9 mouse cellular contexts compared by ENCODE assay signal in the genomic region with DNA sequence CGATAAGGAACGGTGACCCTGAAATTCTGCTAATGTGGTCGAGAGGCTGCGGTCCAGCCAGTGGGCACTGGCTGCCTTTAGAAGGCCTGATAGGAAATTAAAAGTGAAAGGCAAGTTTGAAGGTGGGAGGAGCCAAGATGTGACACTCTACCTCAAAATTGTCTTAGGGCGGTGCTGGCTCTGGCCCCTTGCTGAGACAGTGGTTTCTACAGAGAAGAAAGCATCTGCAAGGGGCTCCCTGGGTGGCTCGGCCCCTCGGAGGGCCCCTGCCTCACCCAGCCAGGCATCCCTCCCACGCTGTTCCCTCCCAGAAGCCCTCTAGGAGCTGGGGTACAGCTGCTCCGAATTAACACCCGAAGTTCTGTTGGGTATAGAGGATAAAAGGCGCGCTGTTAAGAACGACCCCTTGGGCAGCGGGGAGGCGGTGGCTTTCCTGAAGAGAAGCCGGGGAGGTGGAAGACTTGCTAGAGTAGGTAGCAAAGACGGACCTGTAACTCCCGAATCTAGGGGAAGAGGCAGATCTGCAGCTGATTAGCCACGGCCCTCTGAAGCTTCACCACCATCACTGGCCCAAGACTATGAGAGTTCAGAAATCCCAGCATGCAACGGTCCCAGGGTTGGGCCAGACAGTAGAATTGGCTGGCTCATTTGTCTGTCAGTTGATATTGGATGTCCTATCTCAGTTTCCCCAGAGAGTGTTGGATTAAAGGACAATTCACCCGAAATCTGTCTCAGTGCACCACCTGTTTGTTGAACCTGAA.
A peak's percentile ranks its signal among the peaks of the same experiment; 100 is the strongest.
DNase-seq lines count a peak whose midpoint lies in the region; ATAC-seq and TF ChIP-seq lines count a peak whose summit lies in the region.
"Had no signal": no experiment of that assay in that cellular context is flagged by ENCODE, and none has a peak within 500 bp of the region (broad histone marks: within the 10 kb centered on the region; RNA-seq: fewer than 3 reads in every experiment).

No protein-coding gene starts in this region.

- H3K36me3 ChIP-seq in erythroblast, embryonic 14.5 days (ENCODE audit: control insufficient read depth) = no peaks in the 10 kb centered on the region
- no peaks in the 10 kb centered on the region for H3K36me3 ChIP-seq in thymus, adult 2 months (ENCODE audit: control insufficient read depth, insufficient read depth, low read length)

- H3K27ac ChIP-seq in thymus, adult 2 months (ENCODE audit: control insufficient read depth, insufficient read depth, low read length) = no peak overlapping the region

- H3K4me1 ChIP-seq in erythroblast, embryonic 14.5 days (ENCODE audit: control insufficient read depth) = no peaks in the 10 kb centered on the region
- H3K4me1 ChIP-seq in thymus, adult 2 months (replicated peaks; ENCODE audit: control insufficient read depth, insufficient read depth, low read length) = 0 out of 2 replicates have a peak, but pooled peaks cover 3% of the 10 kb centered on the region
- H3K4me1 ChIP-seq in lung, adult 2 months (ENCODE audit: control insufficient read depth, insufficient read depth, low read length) = no peaks in the 10 kb centered on the region

- WGBS in thymus, adult 2 months = 59% methylated on average over 21 of the region's 21 CpGs
- WGBS in lung, adult 2 months = 43% methylated on average over 21 of the region's 21 CpGs

- H3K27me3 ChIP-seq in erythroblast, embryonic 14.5 days (ENCODE audit: control insufficient read depth) = no peaks in the 10 kb centered on the region
- no peaks in the 10 kb centered on the region for H3K27me3 ChIP-seq in thymus, adult 2 months (ENCODE audit: control insufficient read depth, insufficient read depth, low read length)
- H3K27me3 ChIP-seq: CH12.LX had no signal

- no peak for ATAC-seq in erythroblast, adult 5-6 weeks (replicated peaks; ENCODE audit: low FRiP score, poor library complexity, severe bottlenecking)

- TF ChIP-seq POLR2A in thymus, adult 2 months (IDR thresholded peaks at IDR 0.05; ENCODE audit: control insufficient read depth, extremely low read depth, insufficient read depth, low read length, poor library complexity) = no peak
- TF ChIP-seq POLR2A in lung, adult 2 months (IDR thresholded peaks at IDR 0.05; ENCODE audit: borderline replicate concordance, extremely low read depth, low read depth, low read length) = no peak

- TF ChIP-seq CTCF in thymus, adult 2 months (IDR thresholded peaks at IDR 0.05; ENCODE audit: borderline replicate concordance, control insufficient read depth, extremely low read depth, insufficient read depth, low read length, poor library complexity) = no peak
- no peak for TF ChIP-seq CTCF in lung, adult 2 months (IDR thresholded peaks at IDR 0.05; ENCODE audit: insufficient read depth, low read length)

- peaks cover 4% of the 10 kb centered on the region for H3K9me3 ChIP-seq in erythroblast, embryonic 14.5 days (ENCODE audit: control insufficient read depth, low read length)

- peak; percentile 18 for DNase-seq in thymus, adult 2 months
- no peak for DNase-seq in thymus, postnatal 10 days (ENCODE audit: low spot score in 2 of 2)
- DNase-seq in lung, adult 2 months = no peak
- DNase-seq in thymus, postnatal 36 days = peak; percentile 6 to 14
- no peak for DNase-seq in kidney, postnatal 14 days
- DNase-seq in right cerebral cortex, postnatal 14 days = no peak

- H3K4me3 ChIP-seq in erythroblast, embryonic 14.5 days (replicated peaks) = peak overlapping the region; percentile 48
- H3K4me3 ChIP-seq in thymus, adult 2 months (ENCODE audit: control insufficient read depth, insufficient read depth, low read length) = peak overlapping the region; percentile 12
- H3K4me3 ChIP-seq in lung, adult 2 months (replicated peaks; ENCODE audit: extremely low read depth, low read depth, low read length) = peak overlapping the region; percentile 28

Comparison
In these comparisons a context has a peak if more than half of its experiments do, and no peak if none do; other contexts are left out.
1. DNase-seq: peak in thymus, adult 2 months (single experiment) and thymus, postnatal 36 days (2 of 2); none in thymus, postnatal 10 days (0 of 2), lung, adult 2 months (single experiment), kidney, postnatal 14 days (single experiment) and right cerebral cortex, postnatal 14 days (single experiment).
2. Peak in every context shown above with its lines, with median percentiles within 50 percentile points of each other: H3K4me3 ChIP-seq.